Mouse (Mus musculus) left cerebral cortex, postnatal 25 days (tissue): ENCODE measurements around the gene Ubald2. TPM values are rescaled to one million over a fixed set of nuclear protein-coding genes. Genes with fewer than 3 reads are reported as not detected.

Experiments
- DNase-seq, 2 experiments: peaks; one replicate each; pipeline ENCODE4 v3.0.0; 2022; ENCODE audit warnings: low spot score in 2 of 2, mixed read lengths in 1 of 2
- intact Hi-C: fragments of 180-260 bp; cut with DNase I; formaldehyde crosslinking; loops from one replicate; pipeline ENCODE4 v1.15.1; 2025
- total RNA-seq, 2 experiments: library from RNA; stranded (reverse); gene quantifications; 2 replicates each; pipeline ENCODE4 v1.2.3; 2021

Ubald2 gene
- total RNA-seq, 2 experiments from 2014 or later = 31.3 to 33.7 TPM

DNA sequence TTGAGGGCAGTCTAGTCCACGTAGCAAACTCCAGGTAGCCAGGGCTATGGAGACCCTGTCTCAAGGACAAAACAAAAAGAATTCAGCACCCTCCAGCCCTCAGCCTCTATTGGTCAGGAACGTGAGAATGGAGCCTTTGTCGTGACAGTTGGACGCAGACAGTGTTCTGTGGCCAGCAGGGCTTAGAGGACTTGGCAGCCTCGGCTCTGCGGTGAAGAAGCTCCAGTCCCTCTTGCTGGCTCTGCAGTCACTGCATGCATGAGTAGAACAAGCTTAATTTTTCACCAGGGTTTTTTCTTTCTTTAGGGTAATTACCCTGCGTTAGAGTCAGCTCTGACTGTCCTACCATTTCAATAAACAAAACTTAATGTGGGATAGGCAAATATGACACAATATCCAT, 47.9 kb downstream of the Ubald2 start:
- intact Hi-C loops = no loop called here
- DNase-seq = no peak

DNA sequence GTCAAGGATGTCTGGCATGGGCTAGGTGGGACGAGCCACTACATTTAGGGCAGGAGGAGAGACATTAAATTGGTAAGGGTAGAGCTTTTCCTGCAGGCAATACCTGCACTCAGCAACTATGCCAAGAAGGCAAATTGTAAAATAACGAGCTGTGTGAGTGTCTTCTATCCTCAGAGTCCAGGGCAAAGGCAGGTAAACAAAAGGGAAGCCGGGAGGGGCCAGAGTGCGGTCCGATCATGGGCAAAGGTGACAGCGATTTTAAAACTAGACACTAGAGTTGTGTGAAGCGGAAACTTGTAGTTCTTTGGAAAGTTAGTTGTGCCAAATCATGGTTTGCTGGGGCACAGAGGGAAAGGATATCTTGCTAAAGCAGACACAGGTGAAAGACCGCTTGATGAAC, 50.4 kb downstream of the Ubald2 start:
- intact Hi-C loops = no loop called here
- no peak for DNase-seq

DNA sequence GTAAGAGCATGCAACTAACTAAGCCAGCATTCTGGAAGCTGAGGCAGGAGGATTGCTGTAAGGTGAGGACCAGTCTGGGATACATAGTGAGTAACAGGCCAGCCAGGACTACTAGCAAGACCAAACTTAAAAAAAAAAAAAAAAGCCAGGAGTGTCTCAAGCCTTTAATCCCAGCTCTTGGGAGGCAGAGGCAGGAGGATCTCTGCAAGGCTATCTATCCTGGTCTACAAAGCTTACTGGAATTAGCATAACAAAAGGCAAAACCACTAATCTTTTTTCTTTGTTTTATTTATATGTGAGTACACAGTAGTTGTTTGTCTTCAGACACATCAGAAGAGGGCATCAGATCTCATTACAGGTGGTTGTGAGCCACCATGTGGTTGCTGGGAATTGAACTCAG, 54.3 kb downstream of the Ubald2 start:
- intact Hi-C loops = no loop called here
- DNase-seq = no peak

Other genes with a start within 250 kb of the Ubald2 start
- gene Ten1, start 235.2 kb upstream of the Ubald2 start, total RNA-seq = 10 to 100 TPM; 40.6 to 42.4 TPM
- 100 to 1,000 TPM; 110 to 111 TPM for gene Acox1, start 235.0 kb upstream of the Ubald2 start, total RNA-seq
- 1 to 10 TPM in 1 of 2 experiments, under 1 TPM in 1; 0.92 to 1.1 TPM for gene Evpl, start 196.0 kb upstream of the Ubald2 start, total RNA-seq
- 10 to 100 TPM; 65.8 to 69.8 TPM for gene Srp68, start 159.9 kb upstream of the Ubald2 start, total RNA-seq
- gene Galr2, start 153.2 kb upstream of the Ubald2 start, total RNA-seq = not detected
- gene Exoc7, start 126.9 kb upstream of the Ubald2 start, total RNA-seq = 10 to 100 TPM; 95.7 to 97.4 TPM
- 1 to 10 TPM; 4.8 to 6.3 TPM for gene Foxj1, start 98.7 kb upstream of the Ubald2 start, total RNA-seq
- gene Rnf157, start 21.1 kb upstream of the Ubald2 start, total RNA-seq = 100 to 1,000 TPM; 252 to 278 TPM
- not detected for gene Qrich2, start 32.1 kb downstream of the Ubald2 start, total RNA-seq
- gene Prpsap1, start 60.1 kb downstream of the Ubald2 start, total RNA-seq = 10 to 100 TPM; 65.7 to 76.2 TPM
- gene Sphk1, start 96.8 kb downstream of the Ubald2 start, total RNA-seq = 1 to 10 TPM; 4.9 to 5.5 TPM
- 100 to 1,000 TPM; 117 to 119 TPM for gene Ube2o, start 147.4 kb downstream of the Ubald2 start, total RNA-seq
- 1 to 10 TPM in 1 of 2 experiments, under 1 TPM in 1; 0.64 to 1.5 TPM for gene Aanat, start 152.3 kb downstream of the Ubald2 start, total RNA-seq
- 1 to 10 TPM; 1.3 to 1.4 TPM for gene Rhbdf2, start 192.9 kb downstream of the Ubald2 start, total RNA-seq
- gene Prcd, start 219.4 kb downstream of the Ubald2 start, total RNA-seq = 1 to 10 TPM; 4.6 to 6.7 TPM
- 10 to 100 TPM; 39.9 TPM for gene Cygb, start 220.2 kb downstream of the Ubald2 start, total RNA-seq